Mouse (Mus musculus): ENCODE measurements around the gene Mcu.

GRCm38 (mm10) chr10:59402899-59403792 lies 213.3 kb downstream of the Mcu start, which contains the start of gene Pla2g12b:
- no peak for TF ChIP-seq MAFK (IDR thresholded peaks at IDR 0.05; ENCODE audit: insufficient read depth, low read depth, low read length)
- no peak for TF ChIP-seq ZC3H11A (IDR thresholded peaks at IDR 0.05; ENCODE audit: borderline replicate concordance, low read depth, low read length)
- TF ChIP-seq CHD2 (IDR thresholded peaks at IDR 0.05; ENCODE audit: low read depth, low read length), result no peak

Measured in ES-E14 (cell line).